In genomic region chr8:109465056-109465455, GRCm38 (mm10) we compare ENCODE assay signal across 13 mouse cellular contexts. TPM values are rescaled to one million over a fixed set of nuclear protein-coding genes. Genes with fewer than 3 reads are reported as not detected.
DNase-seq lines count a peak whose midpoint lies in the region.
"Had no signal": no experiment of that assay in that cellular context is flagged by ENCODE, and none has a peak within 500 bp of the region (broad histone marks: within the 10 kb centered on the region; RNA-seq: fewer than 3 reads in every experiment).

No protein-coding gene starts in this region.

- peaks cover 56% of the 10 kb centered on the region for H3K4me1 ChIP-seq in midbrain, embryonic 10.5 days

- peak; percentile 39 for DNase-seq in embryo, embryonic 10.5 days (ENCODE audit: low spot score)
- no peak for DNase-seq in embryo, embryonic 9.5 days (ENCODE audit: extremely low spot score)
- peak; percentile 28 for DNase-seq in brain, adult 2 months (ENCODE audit: low read depth, low spot score)
- DNase-seq in forelimb bud, embryonic 11.5 days (ENCODE audit: low read depth, low spot score) = peak; percentile 60
- no peak for DNase-seq in midbrain, embryonic 10.5 days (ENCODE audit: low spot score)
- no peak for DNase-seq in adrenal gland, postnatal 14 days
- DNase-seq in cerebellum, postnatal 25 days = no peak
- no peak for DNase-seq in thymus, postnatal 10 days (ENCODE audit: low spot score in 2 of 2)

- no peaks in the 10 kb centered on the region for H3K9me3 ChIP-seq in midbrain, embryonic 10.5 days (replicated peaks)
- H3K9me3 ChIP-seq: stomach, embryonic 15.5 days had no signal

- 72% methylated on average over 3 of the region's 3 CpGs for WGBS in midbrain, embryonic 10.5 days

- H3K36me3 ChIP-seq in midbrain, embryonic 10.5 days = no peaks in the 10 kb centered on the region
- H3K36me3 ChIP-seq: stomach, embryonic 15.5 days had no signal

- 0 out of 2 replicates have a peak overlapping the region, but pooled peaks have one; percentile 33 for H3K27ac ChIP-seq in midbrain, embryonic 10.5 days (replicated peaks)
- H3K27ac ChIP-seq: stomach, embryonic 15.5 days had no signal

- no peak overlapping the region for H3K4me3 ChIP-seq in midbrain, embryonic 10.5 days
- H3K4me3 ChIP-seq: stomach, embryonic 15.5 days had no signal

- peaks cover 6% of the 10 kb centered on the region; the same call in 1 of the 2 replicates for H3K27me3 ChIP-seq in midbrain, embryonic 10.5 days (ENCODE audit: low read depth, poor library complexity, severe bottlenecking)
- H3K27me3 ChIP-seq: stomach, embryonic 15.5 days had no signal

RNA-seq across cellular contexts. Expression of gene Pmfbp1, which starts 28.8 kb away (rescaled TPM):
- 0.79 and 2.5 TPM in 2 replicates for polyA plus RNA-seq in midbrain, embryonic 10.5 days (2016; fragmentation: Nextera tagmentation; extraction: Ambion mirVana)
- total RNA-seq in adrenal gland, postnatal 14 days (2021) = not detected in 2 replicates
- total RNA-seq: adrenal gland, adult 8-10 months; gastrocnemius, postnatal 4 days; hematopoietic stem cell, adult 5-6 weeks had no signal
- polyA plus RNA-seq: large intestine, adult 2 months; stomach, embryonic 15.5 days had no signal

Comparison
In these comparisons a context has a peak if more than half of its experiments do, and no peak if none do; other contexts are left out.
1. DNase-seq: peak in embryo, embryonic 10.5 days (single experiment), brain, adult 2 months (single experiment) and forelimb bud, embryonic 11.5 days (single experiment); none in embryo, embryonic 9.5 days (single experiment), midbrain, embryonic 10.5 days (single experiment), adrenal gland, postnatal 14 days (single experiment), cerebellum, postnatal 25 days (0 of 2) and thymus, postnatal 10 days (0 of 2).